Mouse (Mus musculus) midbrain, embryonic 10.5 days (tissue): ENCODE measurements at regions not wholly inside any gene's neighbourhood (a gene's known extent, or its start where the extent isn't known, plus 50 kb on each side); places are given as distances from the start of the nearest gene placed in this dataset.

Experiments
- DNase-seq: peaks from one replicate; pipeline ENCODE4 v3.0.0-alpha.2; 2017; ENCODE audit warnings: low spot score
- H3K27ac ChIP-seq: fragments of 300-500 bp; sonication (generic); replicated peaks from 2 replicates; pipeline ENCODE4 v1.5.1; 2016; ENCODE audit warnings: mild to moderate bottlenecking
- H3K27me3 ChIP-seq: fragments of 300-500 bp; sonication (generic); 2 replicates; pipeline ENCODE4 v1.6.1; 2016; ENCODE audit warnings: low read depth, mild to moderate bottlenecking; ENCODE audit not compliant: poor library complexity, severe bottlenecking
- H3K36me3 ChIP-seq: fragments of 300-500 bp; sonication (generic); 2 replicates; pipeline ENCODE4 v1.6.1; 2016; ENCODE audit warnings: mild to moderate bottlenecking, moderate library complexity
- H3K4me1 ChIP-seq: fragments of 300-500 bp; sonication (generic); 2 replicates; pipeline ENCODE4 v1.6.1; 2016
- H3K4me3 ChIP-seq: fragments of 300-500 bp; sonication (generic); 2 replicates; pipeline ENCODE4 v1.5.1; 2016; ENCODE audit warnings: mild to moderate bottlenecking, moderate library complexity
- H3K9me3 ChIP-seq: fragments of 300-500 bp; sonication (generic); replicated peaks from 2 replicates; pipeline ENCODE4 v1.6.1; 2016; ENCODE audit warnings: mild to moderate bottlenecking
- WGBS: fragments of 180-500 bp; shearing (Covaris S2); methylation state at CpG from one replicate; pipeline ENCODE4 v1.1.7; 2016; 5-methylcytosine and 5-hydroxymethylcytosine counted together

DNA sequence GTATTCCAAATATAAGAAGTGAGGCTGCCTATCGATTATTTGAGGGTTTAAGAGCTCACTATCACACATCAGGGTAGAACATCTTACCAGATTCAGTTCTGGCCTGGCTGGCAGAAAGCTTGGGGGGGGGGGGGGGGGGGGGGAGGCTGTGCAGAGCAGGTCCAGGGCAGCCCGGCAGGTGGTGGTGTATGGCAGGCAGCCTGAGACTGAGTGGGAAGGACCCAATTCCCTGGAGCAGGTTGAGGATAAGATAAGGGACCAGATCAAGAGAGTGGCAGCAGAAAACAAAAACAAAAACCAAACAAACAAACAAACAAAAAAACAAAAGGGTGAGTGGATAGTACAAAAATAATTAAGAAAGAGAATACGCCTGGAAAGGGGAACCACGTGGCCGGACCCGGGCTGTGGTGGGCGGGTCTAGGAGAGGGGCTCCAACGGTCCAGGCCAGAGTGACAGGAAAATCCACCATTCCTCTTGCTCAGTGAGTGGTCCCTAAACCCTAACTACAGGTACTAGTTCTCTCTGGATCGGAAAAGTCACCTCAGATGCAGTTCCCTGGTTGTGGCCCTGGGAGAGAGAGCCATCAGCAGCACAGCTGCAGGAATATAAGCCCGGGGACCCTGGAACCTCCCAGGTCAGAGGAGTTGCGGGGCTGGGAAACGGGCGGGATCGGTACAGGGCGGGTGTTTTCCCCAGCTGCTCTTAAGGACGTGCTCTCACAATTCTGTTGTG, 73.3 kb downstream of the Vmn2r112 start:
- Histone ChIP-seq H3K27me3 (no peaks in the 10 kb centered on the region), H3K9me3 (no peaks in the 10 kb centered on the region; the same call in 1 of the 2 replicates), H3K36me3 (no peaks in the 10 kb centered on the region), H3K27ac (peak overlapping the region; percentile 74), H3K4me1 (no peaks in the 10 kb centered on the region), H3K4me3 (peak overlapping the region; percentile 52)
- 24% methylated on average over 16 of the region's 16 CpGs for WGBS
- DNase-seq, result peak; percentile 44
